ENCODE assay signal across 15 mouse cellular contexts in genomic region chr2:3128344-3128871, GRCm38 (mm10). TPM values are rescaled to one million over a fixed set of nuclear protein-coding genes. Genes with fewer than 3 reads are reported as not detected.
DNase-seq lines count a peak whose midpoint lies in the region; ATAC-seq and TF ChIP-seq lines count a peak whose summit lies in the region.
"Had no signal": no experiment of that assay in that cellular context is flagged by ENCODE, and none has a peak within 500 bp of the region (broad histone marks: within the 10 kb centered on the region; RNA-seq: fewer than 3 reads in every experiment).

No protein-coding gene starts in this region.

- TF ChIP-seq EP300 in stomach, postnatal 0 days (optimal IDR thresholded peaks at IDR 0.05) = no peak
- no peak for TF ChIP-seq EP300 in liver, postnatal 0 days (IDR thresholded peaks at IDR 0.05; ENCODE audit: low read depth)

- no peak for TF ChIP-seq CTCF in kidney, postnatal 0 days (IDR thresholded peaks at IDR 0.05; ENCODE audit: low read depth)
- TF ChIP-seq CTCF in stomach, postnatal 0 days (IDR thresholded peaks at IDR 0.05; ENCODE audit: low read depth) = no peak
- no peak for TF ChIP-seq CTCF in liver, postnatal 0 days (IDR thresholded peaks at IDR 0.05; ENCODE audit: low read depth)

- H3K9me3 ChIP-seq in heart, embryonic 15.5 days (replicated peaks) = no peaks in the 10 kb centered on the region
- no peaks in the 10 kb centered on the region for H3K9me3 ChIP-seq in kidney, postnatal 0 days (replicated peaks; ENCODE audit: low read length)
- no peaks in the 10 kb centered on the region for H3K9me3 ChIP-seq in intestine, embryonic 16.5 days (ENCODE audit: control insufficient read depth, low read length)
- no peaks in the 10 kb centered on the region for H3K9me3 ChIP-seq in stomach, postnatal 0 days (ENCODE audit: control insufficient read depth, low read length)
- no peaks in the 10 kb centered on the region for H3K9me3 ChIP-seq in liver, postnatal 0 days (ENCODE audit: low read length)
- H3K9me3 ChIP-seq: embryonic facial prominence, embryonic 12.5 days had no signal

- no peak for ATAC-seq in heart, embryonic 15.5 days (replicated peaks; ENCODE audit: insufficient number of reproducible peaks, insufficient read depth, low FRiP score, low read depth)
- no peak for ATAC-seq in kidney, postnatal 0 days (replicated peaks; ENCODE audit: low FRiP score, low read depth)
- peak; percentile 55 for ATAC-seq in intestine, embryonic 16.5 days
- no peak; the same call in 1 of the 2 replicates for ATAC-seq in stomach, postnatal 0 days (ENCODE audit: low FRiP score, low TSS enrichment)
- no peak for ATAC-seq in liver, postnatal 0 days
- ATAC-seq: forebrain, embryonic 16.5 days had no signal

- H3K27me3 ChIP-seq in heart, embryonic 15.5 days = no peaks in the 10 kb centered on the region
- no peaks in the 10 kb centered on the region for H3K27me3 ChIP-seq in kidney, postnatal 0 days (ENCODE audit: insufficient read depth, low read length)
- H3K27me3 ChIP-seq in intestine, embryonic 16.5 days (replicated peaks; ENCODE audit: control insufficient read depth, insufficient read depth, low read length) = no peaks in the 10 kb centered on the region
- no peaks in the 10 kb centered on the region for H3K27me3 ChIP-seq in stomach, postnatal 0 days (ENCODE audit: control insufficient read depth, insufficient read depth, low read length)
- H3K27me3 ChIP-seq in liver, postnatal 0 days (ENCODE audit: insufficient read depth, low read length) = no peaks in the 10 kb centered on the region
- H3K27me3 ChIP-seq: embryonic facial prominence, embryonic 12.5 days had no signal

- H3K4me3 ChIP-seq in heart, embryonic 15.5 days = no peak overlapping the region
- H3K4me3 ChIP-seq in kidney, postnatal 0 days (replicated peaks; ENCODE audit: low read depth, low read length) = no peak overlapping the region
- H3K4me3 ChIP-seq in intestine, embryonic 16.5 days (ENCODE audit: low read length) = no peak overlapping the region
- no peak overlapping the region for H3K4me3 ChIP-seq in stomach, postnatal 0 days (ENCODE audit: low read depth, low read length)
- H3K4me3 ChIP-seq in liver, postnatal 0 days (ENCODE audit: low read depth, low read length) = no peak overlapping the region
- H3K4me3 ChIP-seq: embryonic facial prominence, embryonic 12.5 days had no signal

- H3K4me2 ChIP-seq in heart, embryonic 15.5 days = no peak overlapping the region
- peak overlapping the region; percentile 23 for H3K4me2 ChIP-seq in kidney, postnatal 0 days (ENCODE audit: low read length)
- no peak overlapping the region for H3K4me2 ChIP-seq in intestine, embryonic 16.5 days (ENCODE audit: low read depth, low read length)
- no peak overlapping the region for H3K4me2 ChIP-seq in stomach, postnatal 0 days (replicated peaks; ENCODE audit: low read depth)
- H3K4me2 ChIP-seq in liver, postnatal 0 days (ENCODE audit: low read depth, low read length) = no peak overlapping the region
- H3K4me2 ChIP-seq: embryonic facial prominence, embryonic 12.5 days; liver, embryonic 11.5 days; lung, embryonic 14.5 days had no signal

- 0 out of 2 replicates have a peak overlapping the region, but pooled peaks have one; percentile 4 for H3K27ac ChIP-seq in heart, embryonic 15.5 days
- peak overlapping the region; percentile 71 for H3K27ac ChIP-seq in kidney, postnatal 0 days
- H3K27ac ChIP-seq in intestine, embryonic 16.5 days (ENCODE audit: low read length) = peak overlapping the region; percentile 18
- H3K27ac ChIP-seq in stomach, postnatal 0 days (replicated peaks) = peak overlapping the region; percentile 58
- no peak overlapping the region for H3K27ac ChIP-seq in liver, postnatal 0 days (ENCODE audit: low read depth)
- H3K27ac ChIP-seq: embryonic facial prominence, embryonic 12.5 days had no signal

- H3K36me3 ChIP-seq in heart, embryonic 15.5 days = no peaks in the 10 kb centered on the region
- no peaks in the 10 kb centered on the region for H3K36me3 ChIP-seq in kidney, postnatal 0 days (ENCODE audit: insufficient read depth, low read length)
- H3K36me3 ChIP-seq in intestine, embryonic 16.5 days (ENCODE audit: control insufficient read depth, insufficient read depth, low read length) = no peaks in the 10 kb centered on the region
- no peaks in the 10 kb centered on the region for H3K36me3 ChIP-seq in stomach, postnatal 0 days (ENCODE audit: control insufficient read depth, insufficient read depth, low read length)
- no peaks in the 10 kb centered on the region for H3K36me3 ChIP-seq in liver, postnatal 0 days (replicated peaks; ENCODE audit: insufficient read depth, low read length)
- H3K36me3 ChIP-seq: embryonic facial prominence, embryonic 12.5 days had no signal

- 80% methylated on average over 4 of the region's 4 CpGs for WGBS in heart, embryonic 15.5 days
- WGBS in kidney, postnatal 0 days = 40% methylated on average over 4 of the region's 4 CpGs
- WGBS in intestine, embryonic 16.5 days = 64% methylated on average over 4 of the region's 4 CpGs
- WGBS in stomach, postnatal 0 days = 63% methylated on average over 4 of the region's 4 CpGs
- 61% methylated on average over 4 of the region's 4 CpGs for WGBS in liver, postnatal 0 days (ENCODE audit: insufficient replicate concordance)

- no peak overlapping the region for H3K9ac ChIP-seq in heart, embryonic 15.5 days
- no peak overlapping the region for H3K9ac ChIP-seq in kidney, postnatal 0 days (ENCODE audit: low read depth, low read length)
- no peak overlapping the region for H3K9ac ChIP-seq in intestine, embryonic 16.5 days (ENCODE audit: low read depth, low read length)
- no peak overlapping the region for H3K9ac ChIP-seq in stomach, postnatal 0 days (ENCODE audit: low read length)
- no peak overlapping the region for H3K9ac ChIP-seq in liver, postnatal 0 days (replicated peaks)
- H3K9ac ChIP-seq: embryonic facial prominence, embryonic 12.5 days; lung, embryonic 14.5 days had no signal

- no peak for DNase-seq in heart, postnatal 4 days
- DNase-seq in kidney, postnatal 0 days (ENCODE audit: low spot score) = no peak
- DNase-seq in kidney, adult 11 months = no peak
- DNase-seq in stomach, postnatal 0 days (ENCODE audit: low spot score) = no peak
- no peak for DNase-seq in liver, postnatal 0 days
- DNase-seq: B cell, adult 2 months; cerebellum, adult 2 months; left cerebral cortex, postnatal 4 days; lung, embryonic 14.5 days; thymus, postnatal 4 days had no signal

- H3K4me1 ChIP-seq in heart, embryonic 15.5 days (replicated peaks) = peaks cover 13% of the 10 kb centered on the region; the same call in 1 of the 2 replicates
- H3K4me1 ChIP-seq in kidney, postnatal 0 days (replicated peaks; ENCODE audit: insufficient read depth, low read length) = 0 out of 2 replicates have a peak, but pooled peaks cover 18% of the 10 kb centered on the region
- H3K4me1 ChIP-seq in intestine, embryonic 16.5 days (ENCODE audit: control insufficient read depth, insufficient read depth, low read length) = peaks cover 17% of the 10 kb centered on the region
- H3K4me1 ChIP-seq in stomach, postnatal 0 days (replicated peaks; ENCODE audit: control insufficient read depth, insufficient read depth) = no peaks in the 10 kb centered on the region
- H3K4me1 ChIP-seq in liver, postnatal 0 days (ENCODE audit: insufficient read depth) = no peaks in the 10 kb centered on the region
- H3K4me1 ChIP-seq: embryonic facial prominence, embryonic 12.5 days had no signal

RNA-seq across cellular contexts. Expression of gene Fam171a1, which starts 14.4 kb away (rescaled TPM):
- polyA plus RNA-seq in heart, embryonic 15.5 days (2015; fragmentation: Nextera tagmentation; extraction: Ambion mirVana) = 21.8 and 27.0 TPM in 2 replicates
- 10 to 100 TPM; 36.0 to 36.5 TPM for total RNA-seq in heart, postnatal 4 days (2021)
- 36.4 and 39.8 TPM in 2 replicates for polyA plus RNA-seq in kidney, postnatal 0 days (2015; fragmentation: Nextera tagmentation; extraction: Ambion mirVana)
- polyA plus RNA-seq in intestine, embryonic 16.5 days (2015; fragmentation: Nextera tagmentation; extraction: Ambion mirVana) = 19.4 and 21.3 TPM in 2 replicates
- 9.7 and 10.4 TPM in 2 replicates for polyA plus RNA-seq in stomach, postnatal 0 days (2015; fragmentation: Nextera tagmentation; extraction: Ambion mirVana)
- polyA plus RNA-seq in liver, postnatal 0 days (2015; fragmentation: Nextera tagmentation; extraction: Ambion mirVana) = 2.4 and 2.5 TPM in 2 replicates
